Mouse (Mus musculus): ENCODE results near the gene 4930562C15Rik. TPM values are rescaled to one million over a fixed set of nuclear protein-coding genes. Genes with fewer than 3 reads are reported as not detected.

4930562C15Rik gene
- polyA plus RNA-seq, 1 experiment from 2014 or later: 1.3 TPM

- Histone ChIP-seq H3K9me3 (ENCODE audit: control insufficient read depth, low read depth, low read length) (no peaks in the 10 kb centered on the region), H3K27ac (ENCODE audit: low read length) (no peak overlapping the region), H3K4me3 (ENCODE audit: low read depth, low read length) (no peak overlapping the region), H3K4me2 (replicated peaks; ENCODE audit: low read depth, low read length) (no peak overlapping the region), H3K36me3 (ENCODE audit: control insufficient read depth, insufficient read depth, low read length) (peaks cover 14% of the 10 kb centered on the region; the same call in 1 of the 2 replicates), H3K4me1 (ENCODE audit: control insufficient read depth, insufficient read depth, low read length) (no peaks in the 10 kb centered on the region), H3K27me3 (ENCODE audit: control insufficient read depth, insufficient read depth, low read length) (no peaks in the 10 kb centered on the region), H3K9ac (replicated peaks; ENCODE audit: low read depth, low read length) (no peak overlapping the region)
- WGBS: 57% methylated on average over 7 of the region's 7 CpGs
- no peak for ATAC-seq (ENCODE audit: insufficient number of reproducible peaks, insufficient read depth, low FRiP score, low read depth)
Measured at GRCm38 (mm10) chr16:4866101-4866695, 31.0 kb downstream of the 4930562C15Rik start.

- H3K4me1 ChIP-seq (ENCODE audit: control insufficient read depth, insufficient read depth, low read length): no peaks in the 10 kb centered on the region
- WGBS: 87% methylated on average over 5 of the region's 5 CpGs
- no peak overlapping the region for H3K4me2 ChIP-seq (replicated peaks; ENCODE audit: low read depth, low read length)
- peaks cover 25% of the 10 kb centered on the region; the same call in 1 of the 2 replicates for H3K36me3 ChIP-seq (ENCODE audit: control insufficient read depth, insufficient read depth, low read length)
- no peak overlapping the region for H3K27ac ChIP-seq (ENCODE audit: low read length)
- H3K9me3 ChIP-seq (ENCODE audit: control insufficient read depth, low read depth, low read length): no peaks in the 10 kb centered on the region
- H3K9ac ChIP-seq (replicated peaks; ENCODE audit: low read depth, low read length): no peak overlapping the region
- H3K4me3 ChIP-seq (ENCODE audit: low read depth, low read length): no peak overlapping the region
- ATAC-seq (ENCODE audit: insufficient number of reproducible peaks, insufficient read depth, low FRiP score, low read depth): no peak
- H3K27me3 ChIP-seq (ENCODE audit: control insufficient read depth, insufficient read depth, low read length): no peaks in the 10 kb centered on the region
Measured at GRCm38 (mm10) chr16:4870490-4870889, 35.3 kb downstream of the 4930562C15Rik start.

- no peak overlapping the region for H3K9ac ChIP-seq (replicated peaks; ENCODE audit: low read depth, low read length)
- peaks cover 10% of the 10 kb centered on the region; the same call in 1 of the 2 replicates for H3K4me1 ChIP-seq (ENCODE audit: control insufficient read depth, insufficient read depth, low read length)
- no peaks in the 10 kb centered on the region for H3K27me3 ChIP-seq (ENCODE audit: control insufficient read depth, insufficient read depth, low read length)
- H3K4me3 ChIP-seq (ENCODE audit: low read depth, low read length): no peak overlapping the region
- 80% methylated on average over 2 of the region's 2 CpGs for WGBS
- H3K4me2 ChIP-seq (replicated peaks; ENCODE audit: low read depth, low read length): no peak overlapping the region
- no peak for ATAC-seq (ENCODE audit: insufficient number of reproducible peaks, insufficient read depth, low FRiP score, low read depth)
- no peaks in the 10 kb centered on the region for H3K9me3 ChIP-seq (ENCODE audit: control insufficient read depth, low read depth, low read length)
- H3K36me3 ChIP-seq (ENCODE audit: control insufficient read depth, insufficient read depth, low read length): peaks cover 35% of the 10 kb centered on the region
- no peak overlapping the region for H3K27ac ChIP-seq (ENCODE audit: low read length)
Measured at GRCm38 (mm10) chr16:4871926-4872325, 36.7 kb downstream of the 4930562C15Rik start.

GRCm38 (mm10) chr16:4875198-4876032, 40.2 kb downstream of the 4930562C15Rik start:
- Histone ChIP-seq H3K27ac (ENCODE audit: low read length) (no peak overlapping the region), H3K9ac (replicated peaks; ENCODE audit: low read depth, low read length) (no peak overlapping the region)

GRCm38 (mm10) chr16:4876033-4876680, 40.9 kb downstream of the 4930562C15Rik start:
- Histone ChIP-seq H3K4me2 (replicated peaks; ENCODE audit: low read depth, low read length) (no peak overlapping the region), H3K36me3 (ENCODE audit: control insufficient read depth, insufficient read depth, low read length) (peaks cover 21% of the 10 kb centered on the region), H3K9me3 (ENCODE audit: control insufficient read depth, low read depth, low read length) (no peaks in the 10 kb centered on the region), H3K27me3 (ENCODE audit: control insufficient read depth, insufficient read depth, low read length) (no peaks in the 10 kb centered on the region), H3K4me1 (ENCODE audit: control insufficient read depth, insufficient read depth, low read length) (peaks cover 25% of the 10 kb centered on the region), H3K27ac (ENCODE audit: low read length) (no peak overlapping the region), H3K4me3 (ENCODE audit: low read depth, low read length) (no peak overlapping the region), H3K9ac (replicated peaks; ENCODE audit: low read depth, low read length) (no peak overlapping the region)
- ATAC-seq (ENCODE audit: insufficient number of reproducible peaks, insufficient read depth, low FRiP score, low read depth): no peak
- 69% methylated on average over 8 of the region's 8 CpGs for WGBS

More at GRCm38 (mm10) chr16:4875198-4876032, 40.2 kb downstream of the 4930562C15Rik start:
- peaks cover 25% of the 10 kb centered on the region for H3K4me1 ChIP-seq (ENCODE audit: control insufficient read depth, insufficient read depth, low read length)
- no peak for ATAC-seq (ENCODE audit: insufficient number of reproducible peaks, insufficient read depth, low FRiP score, low read depth)
- WGBS: 81% methylated on average over 23 of the region's 23 CpGs
- no peaks in the 10 kb centered on the region for H3K9me3 ChIP-seq (ENCODE audit: control insufficient read depth, low read depth, low read length)
- H3K36me3 ChIP-seq (ENCODE audit: control insufficient read depth, insufficient read depth, low read length): peaks cover 22% of the 10 kb centered on the region
- H3K27me3 ChIP-seq (ENCODE audit: control insufficient read depth, insufficient read depth, low read length): no peaks in the 10 kb centered on the region
- H3K4me2 ChIP-seq (replicated peaks; ENCODE audit: low read depth, low read length): no peak overlapping the region
- no peak overlapping the region for H3K4me3 ChIP-seq (ENCODE audit: low read depth, low read length)

GRCm38 (mm10) chr16:4877195-4877594, 42.0 kb downstream of the 4930562C15Rik start:
- peak overlapping the region; percentile 100 for H3K27ac ChIP-seq (ENCODE audit: low read length)
- peaks cover 34% of the 10 kb centered on the region for H3K4me1 ChIP-seq (ENCODE audit: control insufficient read depth, insufficient read depth, low read length)
- H3K4me3 ChIP-seq (ENCODE audit: low read depth, low read length): no peak overlapping the region
- no peak overlapping the region; the same call in 1 of the 2 replicates for H3K9ac ChIP-seq (replicated peaks; ENCODE audit: low read depth, low read length)
- H3K27me3 ChIP-seq (ENCODE audit: control insufficient read depth, insufficient read depth, low read length): no peaks in the 10 kb centered on the region
- H3K36me3 ChIP-seq (ENCODE audit: control insufficient read depth, insufficient read depth, low read length): peaks cover 21% of the 10 kb centered on the region
- no peaks in the 10 kb centered on the region for H3K9me3 ChIP-seq (ENCODE audit: control insufficient read depth, low read depth, low read length)
- peak overlapping the region; percentile 86 for H3K4me2 ChIP-seq (replicated peaks; ENCODE audit: low read depth, low read length)
- ATAC-seq (ENCODE audit: insufficient number of reproducible peaks, insufficient read depth, low FRiP score, low read depth): no peak
- WGBS: 87% methylated on average over 4 of the region's 4 CpGs

GRCm38 (mm10) chr16:4877701-4878100, 42.5 kb downstream of the 4930562C15Rik start:
- WGBS: 58% methylated on average over 3 of the region's 3 CpGs
- peaks cover 21% of the 10 kb centered on the region for H3K36me3 ChIP-seq (ENCODE audit: control insufficient read depth, insufficient read depth, low read length)
- H3K4me1 ChIP-seq (ENCODE audit: control insufficient read depth, insufficient read depth, low read length): peaks cover 34% of the 10 kb centered on the region
- peak overlapping the region; percentile 100 for H3K27ac ChIP-seq (ENCODE audit: low read length)
- ATAC-seq (ENCODE audit: insufficient number of reproducible peaks, insufficient read depth, low FRiP score, low read depth): no peak
- H3K27me3 ChIP-seq (ENCODE audit: control insufficient read depth, insufficient read depth, low read length): no peaks in the 10 kb centered on the region
- H3K4me3 ChIP-seq (ENCODE audit: low read depth, low read length): peak overlapping the region; percentile 90
- H3K4me2 ChIP-seq (replicated peaks; ENCODE audit: low read depth, low read length): peak overlapping the region; percentile 86
- H3K9me3 ChIP-seq (ENCODE audit: control insufficient read depth, low read depth, low read length): no peaks in the 10 kb centered on the region
- H3K9ac ChIP-seq (replicated peaks; ENCODE audit: low read depth, low read length): no peak overlapping the region; the same call in 1 of the 2 replicates

- Histone ChIP-seq H3K9me3 (ENCODE audit: control insufficient read depth, low read depth, low read length) (no peaks in the 10 kb centered on the region), H3K36me3 (ENCODE audit: control insufficient read depth, insufficient read depth, low read length) (peaks cover 21% of the 10 kb centered on the region), H3K4me2 (replicated peaks; ENCODE audit: low read depth, low read length) (peak overlapping the region; percentile 86), H3K4me1 (ENCODE audit: control insufficient read depth, insufficient read depth, low read length) (peaks cover 34% of the 10 kb centered on the region), H3K27me3 (ENCODE audit: control insufficient read depth, insufficient read depth, low read length) (no peaks in the 10 kb centered on the region), H3K27ac (ENCODE audit: low read length) (peak overlapping the region; percentile 100), H3K4me3 (ENCODE audit: low read depth, low read length) (peak overlapping the region; percentile 90), H3K9ac (replicated peaks; ENCODE audit: low read depth, low read length) (peak overlapping the region; percentile 92)
- peak; percentile 40 for ATAC-seq (ENCODE audit: insufficient number of reproducible peaks, insufficient read depth, low FRiP score, low read depth)
- whole genome bisulfite sequencing: 16% methylated on average over 5 of the region's 5 CpGs
Measured at GRCm38 (mm10) chr16:4878192-4878885, 43.1 kb downstream of the 4930562C15Rik start.
